Mouse (Mus musculus) brain, embryonic 14.5 days (tissue): ENCODE data around the gene Wdr70.

Experiments
- CTCF ChIP-seq: fragments of 200-500 bp; IDR thresholded peaks from 2 replicates; pipeline ENCODE4 v1.5.1; 2012; ENCODE audit warnings: inconsistent platforms, mild to moderate bottlenecking, moderate library complexity, borderline replicate concordance; ENCODE audit not compliant: insufficient read depth, insufficient read length; ENCODE audit errors: extremely low read depth
- POLR2A ChIP-seq: fragments of 200-500 bp; IDR thresholded peaks from 2 replicates; pipeline ENCODE4 v1.6.1; 2012; ENCODE audit warnings: mild to moderate bottlenecking, inconsistent platforms, borderline replicate concordance; ENCODE audit not compliant: poor library complexity, insufficient read depth, insufficient read length, severe bottlenecking; ENCODE audit errors: extremely low read depth

GRCm38 (mm10) chr15:7823886-7824285 is 275.1 kb downstream of the Wdr70 start:
- no peak for TF ChIP-seq CTCF
- TF ChIP-seq POLR2A, result no peak
